Mouse (Mus musculus) stomach, embryonic 15.5 days (tissue): Measurements from ENCODE around the gene Ankrd23. TPM values are rescaled to one million over a fixed set of nuclear protein-coding genes. Genes with fewer than 3 reads are reported as not detected.
A peak's percentile ranks its signal among the peaks of the same experiment; 100 is the strongest.

Source experiments
- ATAC-seq: fragments of 200-750 bp; cut with Nextera tagmentation; 2 replicates; pipeline ENCODE4 v1.8.0; 2017; ENCODE audit warnings: low read depth, moderate number of reproducible peaks, moderate TSS enrichment; ENCODE audit not compliant: insufficient read depth, low FRiP score
- H3K27ac ChIP-seq: fragments of 300-500 bp; sonication (generic); 2 replicates; pipeline ENCODE4 v1.5.1; 2015; ENCODE audit warnings: mild to moderate bottlenecking, inconsistent platforms
- H3K27me3 ChIP-seq: fragments of 300-500 bp; sonication (generic); replicated peaks from 2 replicates; pipeline ENCODE4 v1.6.1; 2015; ENCODE audit warnings: inconsistent platforms
- H3K36me3 ChIP-seq: fragments of 300-500 bp; sonication (generic); 2 replicates; pipeline ENCODE4 v1.6.1; 2015; ENCODE audit warnings: inconsistent platforms
- H3K4me1 ChIP-seq: fragments of 300-500 bp; sonication (generic); 2 replicates; pipeline ENCODE4 v1.6.1; 2015; ENCODE audit warnings: inconsistent platforms
- H3K4me2 ChIP-seq: fragments of 300-500 bp; sonication (generic); 2 replicates; pipeline ENCODE4 v1.6.1; 2015; ENCODE audit warnings: mild to moderate bottlenecking, inconsistent platforms
- H3K4me3 ChIP-seq: fragments of 300-500 bp; sonication (generic); replicated peaks from 2 replicates; pipeline ENCODE4 v1.5.1; 2015; ENCODE audit warnings: inconsistent platforms
- H3K9ac ChIP-seq: fragments of 300-500 bp; sonication (generic); 2 replicates; pipeline ENCODE4 v1.6.1; 2015; ENCODE audit warnings: inconsistent platforms
- H3K9me3 ChIP-seq: fragments of 300-500 bp; sonication (generic); 2 replicates; pipeline ENCODE4 v1.6.1; 2016; ENCODE audit warnings: inconsistent platforms
- WGBS: fragments of 180-500 bp; shearing (Covaris S2); methylation state at CpG from one replicate; pipeline ENCODE4 v1.1.7; 2015; 5-methylcytosine and 5-hydroxymethylcytosine counted together
- polyA plus RNA-seq: library from polyadenylated mRNA; unstranded; fragments of >200 nt; fragmentation: Nextera tagmentation; extraction: Ambion mirVana; gene quantifications from 2 replicates; pipeline ENCODE4 v1.2.1, GENCODE M21; 2015

Ankrd23 gene
- polyA plus RNA-seq, 1 experiment from 2014 or later, result 20.5 TPM

DNA sequence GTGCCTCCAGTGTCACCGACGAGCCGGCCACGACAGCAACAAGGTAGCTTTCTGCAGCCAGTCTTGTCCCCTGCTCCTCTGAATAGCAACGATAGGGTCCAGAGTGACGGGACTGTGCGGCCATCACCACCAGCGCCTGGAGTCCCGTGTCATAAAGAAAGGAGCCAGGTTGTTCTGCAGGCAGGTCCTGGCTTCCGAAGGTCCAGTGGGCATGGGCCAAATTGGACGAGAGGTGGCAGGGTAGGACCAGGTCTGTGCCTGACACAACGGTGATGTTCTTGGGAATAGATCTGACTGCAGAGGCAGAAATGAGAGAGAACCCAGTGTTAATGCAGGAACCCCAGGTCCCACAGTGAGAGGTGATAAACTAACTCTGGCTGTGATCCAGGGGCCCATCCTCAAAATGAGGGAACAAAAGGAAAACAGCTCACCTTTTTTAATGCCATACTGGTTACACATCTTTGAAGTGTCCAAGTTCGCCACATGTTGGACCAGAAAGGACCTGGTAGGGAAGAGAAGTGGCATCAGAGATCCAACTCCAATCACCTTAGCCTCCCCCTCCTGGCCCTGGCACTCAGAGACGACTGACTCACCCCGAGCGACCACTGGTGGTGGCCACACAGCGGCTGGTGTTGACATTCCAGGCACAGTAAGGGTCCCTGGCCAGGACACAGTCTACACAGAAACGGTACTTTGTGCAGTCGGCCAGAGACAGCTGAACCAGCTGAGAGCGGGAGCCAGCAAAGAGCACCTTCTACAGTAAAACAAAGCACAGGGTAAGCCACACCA lies 13.6 kb upstream of the Ankrd23 start:
- H3K9me3 ChIP-seq, result no peaks in the 10 kb centered on the region
- H3K27me3 ChIP-seq, result no peaks in the 10 kb centered on the region
- H3K9ac ChIP-seq, result no peak overlapping the region
- no peak for ATAC-seq
- H3K4me2 ChIP-seq, result no peak overlapping the region
- no peak overlapping the region for H3K4me3 ChIP-seq
- H3K36me3 ChIP-seq, result peaks cover 61% of the 10 kb centered on the region
- peaks cover 40% of the 10 kb centered on the region for H3K4me1 ChIP-seq
- no peak overlapping the region for H3K27ac ChIP-seq
- 80% methylated on average over 20 of the region's 20 CpGs for WGBS

DNA sequence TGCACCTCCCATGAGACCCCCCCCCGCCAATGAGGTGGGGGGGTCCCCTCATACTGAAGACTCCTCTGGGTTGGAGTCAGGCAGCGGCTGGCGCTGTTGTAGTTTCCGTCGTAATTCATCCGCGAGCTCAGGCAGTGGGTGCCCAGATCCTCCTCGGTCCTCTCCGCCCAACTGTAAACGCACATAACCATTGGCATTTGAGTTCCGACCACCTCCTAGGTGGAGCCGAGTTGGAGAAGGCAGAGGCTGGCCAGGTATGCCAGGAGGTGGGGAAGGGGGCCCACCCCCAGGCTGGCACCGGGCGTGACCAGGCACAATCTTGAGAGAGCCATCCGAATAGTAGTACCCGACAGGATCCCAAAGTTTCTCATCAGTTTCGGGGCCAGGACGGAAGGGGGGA lies 12.8 kb upstream of the Ankrd23 start:
- Histone ChIP-seq H3K27me3 (no peaks in the 10 kb centered on the region), H3K9me3 (no peaks in the 10 kb centered on the region), H3K4me1 (peaks cover 33% of the 10 kb centered on the region), H3K4me2 (no peak overlapping the region), H3K36me3 (peaks cover 53% of the 10 kb centered on the region), H3K4me3 (no peak overlapping the region), H3K9ac (no peak overlapping the region), H3K27ac (no peak overlapping the region)
- ATAC-seq, result no peak
- WGBS, result 74% methylated on average over 18 of the region's 18 CpGs

DNA sequence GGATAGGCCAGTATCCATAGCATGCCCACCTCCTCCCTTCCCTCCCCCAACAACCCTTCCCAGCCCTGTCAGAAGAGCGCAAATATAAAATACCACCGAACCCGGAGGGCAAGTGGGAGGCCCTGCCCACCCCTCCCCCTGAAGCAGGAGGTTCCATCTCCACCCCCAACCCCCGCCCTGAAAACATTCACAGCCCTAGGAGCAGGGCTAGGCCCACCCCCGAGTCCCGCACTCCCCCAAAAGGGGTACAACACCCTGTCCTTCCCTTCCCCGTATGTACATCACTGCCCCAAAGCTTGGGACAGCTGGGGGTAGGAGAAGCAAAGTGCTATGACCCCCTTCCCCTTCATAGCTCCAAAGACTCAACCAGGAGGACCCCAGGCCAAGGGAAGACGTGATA lies 12.1 kb upstream of the Ankrd23 start:
- Histone ChIP-seq H3K4me3 (no peak overlapping the region), H3K27me3 (no peaks in the 10 kb centered on the region), H3K9me3 (no peaks in the 10 kb centered on the region), H3K4me1 (peaks cover 27% of the 10 kb centered on the region), H3K4me2 (no peak overlapping the region), H3K9ac (no peak overlapping the region), H3K36me3 (peaks cover 47% of the 10 kb centered on the region), H3K27ac (peak overlapping the region; percentile 23; the same call in 1 of the 2 replicates)
- 42% methylated on average over 8 of the region's 8 CpGs for WGBS
- ATAC-seq, result no peak

GRCm38 (mm10) chr1:36547981-36548598 lies 11.4 kb upstream of the Ankrd23 start:
- peaks cover 40% of the 10 kb centered on the region for H3K36me3 ChIP-seq
- H3K27ac ChIP-seq, result peak overlapping the region; percentile 65; the same call in 1 of the 2 replicates
- H3K9ac ChIP-seq, result no peak overlapping the region
- WGBS, result 31% methylated on average over 9 of the region's 9 CpGs
- no peak overlapping the region for H3K4me2 ChIP-seq
- no peak for ATAC-seq
- H3K4me1 ChIP-seq, result peaks cover 27% of the 10 kb centered on the region
- no peak overlapping the region for H3K4me3 ChIP-seq
- no peaks in the 10 kb centered on the region for H3K9me3 ChIP-seq
- H3K27me3 ChIP-seq, result no peaks in the 10 kb centered on the region

- H3K27ac ChIP-seq, result peak within 1 kb of the TSS; percentile 65
- peak within 1 kb of the TSS; percentile 80 for H3K4me2 ChIP-seq
- WGBS, result under 1% methylated on average over 43 of the region's 43 CpGs
- peak within 1 kb of the TSS; percentile 49 for H3K9ac ChIP-seq
- peaks cover 21% of the 10 kb centered on the region for H3K4me1 ChIP-seq
- peaks cover 33% of the 10 kb centered on the region for H3K36me3 ChIP-seq
- ATAC-seq, result peak; percentile 97
- H3K4me3 ChIP-seq, result peak within 1 kb of the TSS; percentile 66
- H3K27me3 ChIP-seq, result no peaks in the 10 kb centered on the region
- H3K9me3 ChIP-seq, result no peaks in the 10 kb centered on the region
These were observed 10.3 kb upstream of the Ankrd23 start, which contains the start of gene Ankrd39 for GRCm38 (mm10) chr1:36546888-36547471. Ankrd39 (minus strand) TSS chr1:36547445.

- Histone ChIP-seq H3K9ac (0 out of 2 replicates have a peak overlapping the region, but pooled peaks have one; percentile 49), H3K4me3 (peak overlapping the region; percentile 66), H3K36me3 (peaks cover 34% of the 10 kb centered on the region), H3K4me1 (peaks cover 21% of the 10 kb centered on the region), H3K4me2 (peak overlapping the region; percentile 80), H3K27me3 (no peaks in the 10 kb centered on the region), H3K27ac (no peak overlapping the region), H3K9me3 (no peaks in the 10 kb centered on the region)
- WGBS, result 69% methylated on average over 19 of the region's 19 CpGs
- no peak for ATAC-seq
These were observed 9.3 kb upstream of the Ankrd23 start for GRCm38 (mm10) chr1:36545845-36546600.

- H3K9me3 ChIP-seq, result no peaks in the 10 kb centered on the region
- ATAC-seq, result no peak
- H3K9ac ChIP-seq, result no peak overlapping the region
- WGBS, result 63% methylated on average over 2 of the region's 2 CpGs
- peak overlapping the region; percentile 80 for H3K4me2 ChIP-seq
- peaks cover 21% of the 10 kb centered on the region for H3K4me1 ChIP-seq
- peaks cover 33% of the 10 kb centered on the region for H3K36me3 ChIP-seq
- H3K4me3 ChIP-seq, result no peak overlapping the region
- no peak overlapping the region for H3K27ac ChIP-seq
- H3K27me3 ChIP-seq, result no peaks in the 10 kb centered on the region
These were observed 8.7 kb upstream of the Ankrd23 start for GRCm38 (mm10) chr1:36545382-36545781.

GRCm38 (mm10) chr1:36542925-36543324 lies 6.2 kb upstream of the Ankrd23 start:
- ATAC-seq, result no peak
- H3K9me3 ChIP-seq, result no peaks in the 10 kb centered on the region
- no peak overlapping the region for H3K4me3 ChIP-seq
- peaks cover 23% of the 10 kb centered on the region for H3K36me3 ChIP-seq
- H3K27ac ChIP-seq, result no peak overlapping the region
- H3K27me3 ChIP-seq, result no peaks in the 10 kb centered on the region
- no peak overlapping the region for H3K9ac ChIP-seq
- no peak overlapping the region for H3K4me2 ChIP-seq
- 92% methylated on average over 9 of the region's 9 CpGs for WGBS
- H3K4me1 ChIP-seq, result peaks cover 6% of the 10 kb centered on the region

- H3K9ac ChIP-seq, result no peak overlapping the region
- ATAC-seq, result no peak
- peaks cover 27% of the 10 kb centered on the region for H3K36me3 ChIP-seq
- H3K4me1 ChIP-seq, result no peaks in the 10 kb centered on the region; the same call in 1 of the 2 replicates
- no peak overlapping the region for H3K4me2 ChIP-seq
- no peak overlapping the region for H3K4me3 ChIP-seq
- no peaks in the 10 kb centered on the region for H3K27me3 ChIP-seq
- no peaks in the 10 kb centered on the region for H3K9me3 ChIP-seq
- WGBS, result 95% methylated on average over 16 of the region's 16 CpGs
- H3K27ac ChIP-seq, result no peak overlapping the region
These were observed 5.2 kb upstream of the Ankrd23 start for GRCm38 (mm10) chr1:36541844-36542243.

- peaks cover 27% of the 10 kb centered on the region for H3K36me3 ChIP-seq
- WGBS, result 94% methylated on average over 12 of the region's 12 CpGs
- no peak overlapping the region for H3K9ac ChIP-seq
- no peak overlapping the region for H3K4me2 ChIP-seq
- no peak for ATAC-seq
- no peaks in the 10 kb centered on the region; the same call in 1 of the 2 replicates for H3K4me1 ChIP-seq
- no peak overlapping the region for H3K4me3 ChIP-seq
- H3K9me3 ChIP-seq, result no peaks in the 10 kb centered on the region
- no peaks in the 10 kb centered on the region for H3K27me3 ChIP-seq
- H3K27ac ChIP-seq, result no peak overlapping the region
These were observed 4.1 kb upstream of the Ankrd23 start for GRCm38 (mm10) chr1:36540807-36541206.

DNA sequence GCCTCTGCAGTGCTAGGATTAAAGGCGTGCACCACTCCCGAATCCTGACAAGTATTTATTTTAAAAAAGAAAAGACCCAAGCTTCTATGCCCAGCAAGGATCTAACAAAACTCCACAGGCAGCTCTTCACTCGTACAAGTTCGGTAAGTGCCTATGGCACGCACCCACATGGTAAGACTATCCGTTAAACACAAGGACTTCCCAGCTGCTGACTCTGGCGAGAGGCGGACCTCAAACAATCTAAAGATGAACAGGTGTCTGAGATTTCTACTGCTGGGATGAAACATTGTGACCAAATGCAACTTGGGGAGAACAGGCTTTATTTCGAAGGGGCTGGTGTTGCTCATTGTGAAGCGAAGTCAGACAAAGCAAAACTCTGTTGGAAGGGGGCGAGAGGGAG lies 3.4 kb upstream of the Ankrd23 start:
- no peak overlapping the region for H3K4me2 ChIP-seq
- no peaks in the 10 kb centered on the region for H3K27me3 ChIP-seq
- no peak overlapping the region for H3K4me3 ChIP-seq
- WGBS, result 86% methylated on average over 11 of the region's 11 CpGs
- ATAC-seq, result no peak
- no peak overlapping the region for H3K9ac ChIP-seq
- no peaks in the 10 kb centered on the region for H3K9me3 ChIP-seq
- H3K4me1 ChIP-seq, result no peaks in the 10 kb centered on the region
- peaks cover 27% of the 10 kb centered on the region for H3K36me3 ChIP-seq
- no peak overlapping the region for H3K27ac ChIP-seq
